Mouse (Mus musculus) kidney, embryonic 14.5 days (tissue): ENCODE measurements around the gene Pigg. TPM values are rescaled to one million over a fixed set of nuclear protein-coding genes. Genes with fewer than 3 reads are reported as not detected.
"Not testable (repeated sequence)": the region's sequence is repeated elsewhere in the genome, so short reads cannot be mapped to it uniquely, and the experiment has no call there.

Experiments used
- ATAC-seq: fragments of 200-750 bp; cut with Nextera tagmentation; 2 replicates; pipeline ENCODE4 v1.8.0; 2017; ENCODE audit warnings: moderate number of reproducible peaks, mild to moderate bottlenecking, moderate TSS enrichment, moderate library complexity; ENCODE audit not compliant: low FRiP score, low TSS enrichment
- H3K27ac ChIP-seq: fragments of 300-500 bp; sonication (generic); 2 replicates; pipeline ENCODE4 v1.5.1; 2014; ENCODE audit warnings: low read depth, mild to moderate bottlenecking, low read length, moderate library complexity, mixed read lengths
- H3K27me3 ChIP-seq: fragments of 300-500 bp; sonication (generic); 2 replicates; pipeline ENCODE4 v1.6.1; 2014; ENCODE audit warnings: mild to moderate bottlenecking, low read length; ENCODE audit not compliant: control insufficient read depth, insufficient read depth
- H3K36me3 ChIP-seq: fragments of 300-500 bp; sonication (generic); 2 replicates; pipeline ENCODE4 v1.6.1; 2014; ENCODE audit warnings: low read length, mixed read lengths; ENCODE audit not compliant: control insufficient read depth, insufficient read depth
- H3K4me1 ChIP-seq: fragments of 300-500 bp; sonication (generic); 2 replicates; pipeline ENCODE4 v1.6.1; 2014; ENCODE audit warnings: low read length, mixed read lengths; ENCODE audit not compliant: control insufficient read depth, insufficient read depth
- H3K4me2 ChIP-seq: fragments of 300-500 bp; sonication (generic); replicated peaks from 2 replicates; pipeline ENCODE4 v1.6.1; 2014; ENCODE audit warnings: low read depth, mild to moderate bottlenecking, low read length
- H3K4me3 ChIP-seq: fragments of 300-500 bp; sonication (generic); 2 replicates; pipeline ENCODE4 v1.5.1; 2014; ENCODE audit warnings: mild to moderate bottlenecking, low read length
- H3K9ac ChIP-seq: fragments of 300-500 bp; sonication (generic); 2 replicates; pipeline ENCODE4 v1.6.1; 2014; ENCODE audit warnings: low read depth, mild to moderate bottlenecking, low read length, moderate library complexity
- H3K9me3 ChIP-seq: fragments of 300-500 bp; sonication (generic); 2 replicates; pipeline ENCODE4 v1.6.1; 2016; ENCODE audit warnings: low read length; ENCODE audit not compliant: control insufficient read depth
- whole genome bisulfite sequencing: fragments of 180-500 bp; shearing (Covaris S2); extraction: QIAGEN DNeasy Blood & Tissue Kit; methylation state at CpG from one replicate; pipeline ENCODE4 v1.1.7; 2014; 5-methylcytosine and 5-hydroxymethylcytosine counted together
- polyA plus RNA-seq: library from polyadenylated mRNA; unstranded; fragments of >200 nt; fragmentation: Nextera tagmentation; extraction: Ambion mirVana; gene quantifications from 2 replicates; pipeline ENCODE4 v1.2.1, GENCODE M21; 2014

Pigg gene
- polyA plus RNA-seq, 1 experiment from 2014 or later: 3.1 TPM

DNA sequence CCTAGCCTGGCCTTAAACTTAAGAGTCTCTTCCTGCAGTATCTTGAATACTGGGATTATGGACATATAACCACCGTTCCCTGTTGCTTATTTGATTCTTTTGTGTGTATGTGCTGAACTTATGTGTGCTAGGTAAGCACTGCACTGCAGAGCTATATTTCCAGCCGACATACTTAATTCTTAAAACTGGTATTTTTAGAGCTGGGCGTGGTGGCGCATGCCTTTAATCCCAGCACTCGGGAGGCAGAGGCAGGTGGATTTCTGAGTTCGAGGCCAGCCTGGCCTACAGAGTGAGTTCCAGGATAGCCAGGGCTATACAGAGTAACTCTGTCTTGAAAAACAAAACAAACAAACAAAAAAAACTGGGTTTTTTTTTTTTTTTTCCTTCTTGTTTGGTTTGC lies 41.1 kb upstream of the Pigg start:
- WGBS: 91% methylated on average over 6 of the region's 6 CpGs
- H3K9ac ChIP-seq, ATAC-seq, H3K4me1 ChIP-seq, H3K27me3 ChIP-seq, H3K4me3 ChIP-seq, H3K27ac ChIP-seq, H3K9me3 ChIP-seq: not testable (repeated sequence)
- H3K4me2 ChIP-seq: peak overlapping the region; percentile 52; the same call in 1 of the 2 replicates
- H3K36me3 ChIP-seq: peaks cover 12% of the 10 kb centered on the region; the same call in 1 of the 2 replicates

GRCm38 (mm10) chr5:108286957-108287356 lies 25.5 kb upstream of the Pigg start:
- Histone ChIP-seq H3K4me3 (no peak overlapping the region), H3K4me2 (no peak overlapping the region), H3K9ac (no peak overlapping the region), H3K27me3 (no peaks in the 10 kb centered on the region), H3K27ac (no peak overlapping the region), H3K36me3 (no peaks in the 10 kb centered on the region), H3K9me3 (no peaks in the 10 kb centered on the region), H3K4me1 (no peaks in the 10 kb centered on the region)
- 77% methylated on average over 2 of the region's 2 CpGs for WGBS
- ATAC-seq: no peak

- H3K36me3 ChIP-seq: no peaks in the 10 kb centered on the region
- no peaks in the 10 kb centered on the region for H3K4me1 ChIP-seq
- H3K27ac ChIP-seq: no peak overlapping the region
- WGBS: 73% methylated on average over 3 of the region's 3 CpGs
- H3K4me2 ChIP-seq: no peak overlapping the region
- H3K4me3 ChIP-seq: no peak overlapping the region
- H3K9ac ChIP-seq: no peak overlapping the region
- H3K9me3 ChIP-seq: no peaks in the 10 kb centered on the region
- no peaks in the 10 kb centered on the region; the same call in 1 of the 2 replicates for H3K27me3 ChIP-seq
- ATAC-seq: no peak
These were observed 10.8 kb upstream of the Pigg start for GRCm38 (mm10) chr5:108301567-108301966.

DNA sequence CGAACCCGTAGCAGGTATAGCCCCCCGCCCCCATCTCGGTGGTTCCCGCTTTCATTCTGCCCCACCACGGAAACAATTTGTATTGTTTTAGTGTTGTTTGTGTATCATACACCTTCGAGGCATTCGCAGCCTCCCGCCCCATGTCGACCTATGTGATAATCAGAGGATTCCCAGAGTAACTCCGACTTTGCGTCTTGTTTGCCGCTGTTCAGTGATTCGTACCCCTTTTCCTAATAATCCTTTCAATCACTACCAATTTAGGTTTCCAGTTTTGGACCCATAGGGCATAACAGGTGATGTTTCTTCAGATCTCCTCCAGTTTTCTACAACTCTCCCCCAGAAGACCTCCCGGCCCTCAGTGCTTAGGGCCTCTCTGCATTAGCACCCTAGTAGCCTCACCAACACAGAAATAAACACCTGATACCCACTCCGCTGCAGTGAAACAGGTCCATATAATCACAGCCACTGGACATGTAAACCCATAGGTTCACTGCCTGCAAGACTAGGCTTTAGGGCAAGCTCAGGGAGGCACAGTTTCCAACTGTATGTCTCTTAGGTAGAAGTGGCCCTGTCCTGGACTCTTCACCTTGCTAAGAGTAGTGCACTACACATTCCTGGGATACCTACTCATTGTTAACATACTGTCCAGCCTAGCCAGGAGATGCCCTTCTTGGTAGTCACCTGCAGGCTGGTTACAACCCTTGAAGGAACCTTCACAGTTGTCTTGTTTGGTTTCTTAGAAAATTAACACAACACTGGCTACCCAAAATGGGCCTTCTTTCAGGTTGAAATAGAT lies 854 bp downstream of the Pigg start:
- Histone ChIP-seq H3K4me2 (peak overlapping the region; percentile 80), H3K27ac (no peak overlapping the region)
- no peak for ATAC-seq

DNA sequence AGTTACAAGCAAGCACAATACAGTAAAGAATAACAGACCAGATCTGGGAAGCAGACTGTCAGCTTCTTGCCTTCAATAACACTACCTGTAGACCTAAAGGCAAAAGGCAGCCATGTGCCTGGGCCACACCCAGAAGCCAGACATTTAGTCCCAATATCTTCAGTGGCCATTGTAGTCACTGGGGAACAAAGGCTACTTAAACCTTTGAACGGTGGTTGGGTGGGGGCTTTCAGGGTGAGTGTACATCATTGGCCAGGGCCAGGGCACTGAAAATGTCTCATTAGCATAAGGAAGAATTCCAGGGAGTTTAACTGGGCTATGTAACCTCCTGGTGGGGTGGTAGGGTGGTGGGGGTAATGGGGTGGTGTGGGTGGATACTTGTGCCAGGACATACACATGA lies 18.6 kb downstream of the Pigg start:
- no peaks in the 10 kb centered on the region for H3K27me3 ChIP-seq
- no peak overlapping the region for H3K4me3 ChIP-seq
- H3K36me3 ChIP-seq: peaks cover 31% of the 10 kb centered on the region
- WGBS: 84% methylated on average over 1 of the region's 1 CpGs
- no peak overlapping the region for H3K9ac ChIP-seq
- H3K4me2 ChIP-seq: no peak overlapping the region
- no peaks in the 10 kb centered on the region for H3K4me1 ChIP-seq
- H3K27ac ChIP-seq: no peak overlapping the region
- ATAC-seq: no peak
- no peaks in the 10 kb centered on the region for H3K9me3 ChIP-seq

More for the DNA sequence above, 854 bp downstream of the Pigg start:
- no peaks in the 10 kb centered on the region for H3K9me3 ChIP-seq
- H3K27me3 ChIP-seq: no peaks in the 10 kb centered on the region
- 6% methylated on average over 16 of the region's 16 CpGs for WGBS
- H3K4me3 ChIP-seq: peak overlapping the region; percentile 75
- peak overlapping the region; percentile 77 for H3K9ac ChIP-seq
- no peaks in the 10 kb centered on the region for H3K36me3 ChIP-seq
- H3K4me1 ChIP-seq: 0 out of 2 replicates have a peak, but pooled peaks cover 3% of the 10 kb centered on the region

GRCm38 (mm10) chr5:108337385-108337784 lies 25.0 kb downstream of the Pigg start:
- ATAC-seq: no peak
- 40% methylated on average over 4 of the region's 4 CpGs for WGBS
- H3K4me1 ChIP-seq: no peaks in the 10 kb centered on the region
- no peak overlapping the region for H3K4me3 ChIP-seq
- H3K27me3 ChIP-seq: no peaks in the 10 kb centered on the region
- no peak overlapping the region for H3K9ac ChIP-seq
- H3K36me3 ChIP-seq: peaks cover 24% of the 10 kb centered on the region
- H3K9me3 ChIP-seq: no peaks in the 10 kb centered on the region
- H3K4me2 ChIP-seq: no peak overlapping the region
- H3K27ac ChIP-seq: no peak overlapping the region

- ATAC-seq: no peak
- Histone ChIP-seq H3K4me1 (no peaks in the 10 kb centered on the region), H3K27me3 (no peaks in the 10 kb centered on the region), H3K36me3 (peaks cover 20% of the 10 kb centered on the region), H3K27ac (no peak overlapping the region), H3K4me2 (no peak overlapping the region), H3K4me3 (no peak overlapping the region), H3K9me3 (no peaks in the 10 kb centered on the region), H3K9ac (no peak overlapping the region)
- WGBS: 77% methylated on average over 3 of the region's 3 CpGs
These were observed 25.6 kb downstream of the Pigg start for GRCm38 (mm10) chr5:108338049-108338448.

GRCm38 (mm10) chr5:108343680-108344170 lies 31.3 kb downstream of the Pigg start:
- Histone ChIP-seq H3K36me3 (peaks cover 18% of the 10 kb centered on the region), H3K9ac (no peak overlapping the region), H3K27me3 (no peaks in the 10 kb centered on the region), H3K4me2 (no peak overlapping the region), H3K9me3 (no peaks in the 10 kb centered on the region), H3K27ac (no peak overlapping the region), H3K4me1 (no peaks in the 10 kb centered on the region), H3K4me3 (no peak overlapping the region)
- no peak for ATAC-seq
- 91% methylated on average over 4 of the region's 4 CpGs for WGBS

DNA sequence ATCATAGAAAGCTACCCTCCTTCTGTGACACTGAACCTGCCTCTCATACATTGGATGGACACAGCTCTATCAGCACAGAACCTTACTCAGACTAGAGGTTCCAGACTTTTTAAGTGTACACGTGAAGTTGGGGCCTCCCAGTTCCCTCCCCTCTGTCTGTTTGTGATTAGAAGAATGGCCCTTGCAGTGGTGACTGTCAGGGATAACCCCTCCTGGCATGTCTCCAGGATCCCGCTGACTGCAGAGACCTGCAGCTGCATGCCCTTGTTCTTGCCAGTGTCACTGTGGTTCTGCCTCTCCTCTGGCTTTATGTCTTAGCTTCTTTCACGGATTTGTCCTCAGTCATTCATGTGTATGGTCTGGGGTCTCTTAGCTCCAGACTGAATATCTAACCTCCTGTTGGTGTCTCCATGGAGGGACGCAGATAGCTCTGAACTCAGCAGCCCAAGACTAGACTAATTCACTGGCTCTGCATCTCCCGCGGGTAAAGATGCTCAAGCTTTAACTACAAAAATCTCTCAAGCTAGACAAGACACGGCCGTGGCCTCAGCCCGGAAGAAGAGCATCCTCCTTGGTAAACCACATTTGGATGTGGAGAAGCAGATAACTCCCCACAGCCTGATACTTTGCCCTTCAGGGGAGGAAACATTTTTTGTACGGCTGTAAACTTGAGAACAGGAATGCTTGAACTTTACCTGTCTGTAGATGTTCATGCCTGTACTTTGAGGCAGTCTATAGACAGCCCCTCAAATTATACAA lies 33.1 kb downstream of the Pigg start:
- no peak for ATAC-seq
- Histone ChIP-seq H3K4me2 (no peak overlapping the region), H3K4me3 (no peak overlapping the region), H3K4me1 (no peaks in the 10 kb centered on the region), H3K36me3 (peaks cover 21% of the 10 kb centered on the region; the same call in 1 of the 2 replicates), H3K27me3 (no peaks in the 10 kb centered on the region), H3K27ac (no peak overlapping the region), H3K9ac (no peak overlapping the region), H3K9me3 (no peaks in the 10 kb centered on the region)
- 89% methylated on average over 10 of the region's 10 CpGs for WGBS
